Mouse (Mus musculus) B cell, adult 2 months (primary cell): ENCODE measurements around the gene Arhgef3.

Experiments used
- DNase-seq, 2 experiments: peaks; one replicate each; pipeline ENCODE4 v3.0.0; 2022

The Arhgef3 gene

GRCm38 (mm10) chr14:27436116-27436515, 321.4 kb downstream of the Arhgef3 start:
- DNase-seq: no peak

GRCm38 (mm10) chr14:27436826-27437225, 322.1 kb downstream of the Arhgef3 start:
- DNase-seq: no peak

GRCm38 (mm10) chr14:27440921-27441320, 326.2 kb downstream of the Arhgef3 start:
- DNase-seq: peak; percentile 13 to 34

- no peak for DNase-seq
These were observed 330.2 kb downstream of the Arhgef3 start for GRCm38 (mm10) chr14:27444851-27445281.

GRCm38 (mm10) chr14:27446963-27447362, 332.3 kb downstream of the Arhgef3 start:
- DNase-seq: no peak
